Mouse (Mus musculus) liver, embryonic 14.5 days (tissue): Measurements from ENCODE around the gene Rhoj.

Source experiments
- CTCF ChIP-seq: IDR thresholded peaks from 2 replicates; pipeline ENCODE4 v1.5.1; 2016; ENCODE audit warnings: antibody characterized with exemption, low read depth, control low read depth
- EP300 ChIP-seq: IDR thresholded peaks from 2 replicates; pipeline ENCODE4 v1.6.1; 2016; ENCODE audit warnings: antibody characterized with exemption, low read depth

GRCm38 (mm10) chr12:75369418-75369851 lies 61.3 kb downstream of the Rhoj start:
- no peak for TF ChIP-seq CTCF
- TF ChIP-seq EP300: no peak
